Mouse (Mus musculus): ENCODE data around the gene Mical3. TPM values are rescaled to one million over a fixed set of nuclear protein-coding genes. Genes with fewer than 3 reads are reported as not detected.

Gene Mical3
- polyA plus RNA-seq, 2 experiments: 13.3 to 17.3 TPM

DNA sequence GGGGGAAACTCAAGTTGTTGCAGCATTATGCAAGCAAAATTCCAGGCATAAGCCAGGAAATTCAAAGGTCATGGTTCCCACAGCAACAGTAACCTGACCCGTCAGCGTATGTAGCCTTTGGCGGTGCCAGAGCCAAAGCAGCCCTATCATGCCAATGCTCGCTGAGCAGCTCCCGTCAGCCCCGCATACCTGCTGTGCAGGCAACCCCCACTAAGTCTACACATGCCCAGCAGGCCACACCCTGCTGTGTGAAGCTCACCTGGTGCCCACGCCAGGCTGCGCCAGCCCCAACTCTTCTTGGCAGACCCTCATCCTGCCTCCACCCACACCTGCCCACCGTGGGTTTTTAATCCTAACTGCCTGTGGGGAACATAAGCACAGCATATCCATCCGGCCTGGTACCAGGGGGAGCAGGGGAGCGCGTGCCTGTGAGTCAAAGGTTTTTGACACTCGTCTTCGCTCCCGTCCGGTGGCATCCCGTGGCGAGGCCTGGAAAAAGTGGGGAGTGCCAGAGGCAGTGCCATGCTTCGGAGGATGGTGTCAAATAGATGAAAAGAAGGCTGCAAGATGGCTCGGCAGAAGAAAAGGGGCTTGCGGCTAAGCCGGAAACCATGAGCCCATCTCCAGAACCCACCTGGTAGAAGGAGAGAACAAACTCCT lies 43.1 kb downstream of the Mical3 start:
- TF ChIP-seq POLR2A (IDR thresholded peaks at IDR 0.05; ENCODE audit: borderline replicate concordance, extremely low read depth, insufficient read depth, insufficient read length): no peak
- H3K27ac ChIP-seq (replicated peaks; ENCODE audit: low read depth, low read length): 0 out of 2 replicates have a peak overlapping the region, but pooled peaks have one; percentile 19
- no peaks in the 10 kb centered on the region for H3K36me3 ChIP-seq (ENCODE audit: control insufficient read depth, insufficient read depth, low read length)
- no peaks in the 10 kb centered on the region for H3K9me3 ChIP-seq (ENCODE audit: control insufficient read depth, low read length)
- no peak overlapping the region for H3K9ac ChIP-seq (ENCODE audit: low read depth, low read length, severe bottlenecking)
- peak; percentile 72 for ATAC-seq (ENCODE audit: low FRiP score, low read depth)
- WGBS: 59% methylated on average over 22 of the region's 22 CpGs
- H3K4me1 ChIP-seq (ENCODE audit: control insufficient read depth, insufficient read depth, low read length): peaks cover 20% of the 10 kb centered on the region
- DNase-seq (ENCODE audit: low spot score): peak; percentile 75
- no peak overlapping the region for H3K4me3 ChIP-seq (replicated peaks; ENCODE audit: low read length)
- H3K27me3 ChIP-seq (ENCODE audit: control insufficient read depth, insufficient read depth, low read length): no peaks in the 10 kb centered on the region
- no peak overlapping the region for H3K4me2 ChIP-seq (replicated peaks; ENCODE audit: low read depth, low read length, severe bottlenecking)

DNA sequence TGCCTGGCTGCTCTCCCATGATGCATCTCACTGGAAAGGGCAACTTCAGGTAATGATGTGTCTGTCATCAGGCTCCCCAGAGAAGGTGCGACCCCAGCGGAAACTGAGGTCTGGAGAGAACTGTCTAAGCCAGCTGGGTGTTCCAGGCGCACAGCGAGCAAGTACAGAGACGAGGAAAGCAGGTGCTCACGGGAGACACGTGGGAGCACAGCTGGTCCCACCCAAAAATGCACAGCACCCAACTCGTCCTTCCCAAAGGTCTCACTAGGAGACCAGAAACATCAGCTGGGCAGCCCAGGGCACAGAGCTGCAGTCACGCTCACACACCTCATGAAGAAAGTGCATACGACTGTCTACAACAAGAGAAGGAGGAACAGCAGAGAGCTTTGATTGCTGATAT lies 43.7 kb downstream of the Mical3 start:
- H3K27me3 ChIP-seq (ENCODE audit: control insufficient read depth, insufficient read depth, low read length): no peaks in the 10 kb centered on the region
- DNase-seq (ENCODE audit: low spot score) (no peak), ATAC-seq (ENCODE audit: low FRiP score, low read depth) (0 out of 2 replicates have a peak, but pooled peaks have one; percentile 10)
- no peak overlapping the region for H3K9ac ChIP-seq (ENCODE audit: low read depth, low read length, severe bottlenecking)
- no peak overlapping the region for H3K4me3 ChIP-seq (replicated peaks; ENCODE audit: low read length)
- peaks cover 20% of the 10 kb centered on the region for H3K4me1 ChIP-seq (ENCODE audit: control insufficient read depth, insufficient read depth, low read length)
- H3K27ac ChIP-seq (replicated peaks; ENCODE audit: low read depth, low read length): no peak overlapping the region
- no peaks in the 10 kb centered on the region for H3K9me3 ChIP-seq (ENCODE audit: control insufficient read depth, low read length)
- H3K4me2 ChIP-seq (replicated peaks; ENCODE audit: low read depth, low read length, severe bottlenecking): no peak overlapping the region
- 66% methylated on average over 10 of the region's 10 CpGs for WGBS
- TF ChIP-seq POLR2A (IDR thresholded peaks at IDR 0.05; ENCODE audit: borderline replicate concordance, extremely low read depth, insufficient read depth, insufficient read length): no peak
- no peaks in the 10 kb centered on the region for H3K36me3 ChIP-seq (ENCODE audit: control insufficient read depth, insufficient read depth, low read length)

DNA sequence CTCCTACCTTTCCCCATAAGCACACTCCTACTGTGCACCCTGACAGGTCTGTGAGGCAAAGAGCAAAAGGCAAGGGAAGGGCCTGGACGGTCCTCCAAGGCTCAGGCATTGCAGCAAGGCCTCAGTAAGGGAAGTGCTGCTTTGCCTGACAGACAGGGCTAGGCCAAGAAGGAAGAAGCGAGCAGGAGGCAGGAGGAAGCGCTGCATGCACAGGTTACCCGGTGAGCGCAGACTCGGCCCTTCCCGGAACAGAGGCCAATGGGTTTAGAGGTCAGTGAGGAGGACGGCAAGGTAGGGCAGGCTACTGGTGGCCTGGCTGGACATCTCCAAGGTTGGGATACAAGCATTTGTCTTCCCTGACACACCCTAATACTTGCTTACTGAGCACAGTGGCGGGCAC lies 44.6 kb downstream of the Mical3 start:
- Histone ChIP-seq H3K36me3 (ENCODE audit: control insufficient read depth, insufficient read depth, low read length) (no peaks in the 10 kb centered on the region), H3K4me2 (replicated peaks; ENCODE audit: low read depth, low read length, severe bottlenecking) (no peak overlapping the region), H3K4me1 (ENCODE audit: control insufficient read depth, insufficient read depth, low read length) (peaks cover 23% of the 10 kb centered on the region), H3K4me3 (replicated peaks; ENCODE audit: low read length) (no peak overlapping the region), H3K27me3 (ENCODE audit: control insufficient read depth, insufficient read depth, low read length) (no peaks in the 10 kb centered on the region), H3K9me3 (ENCODE audit: control insufficient read depth, low read length) (no peaks in the 10 kb centered on the region), H3K27ac (replicated peaks; ENCODE audit: low read depth, low read length) (no peak overlapping the region), H3K9ac (ENCODE audit: low read depth, low read length, severe bottlenecking) (no peak overlapping the region)
- no peak for TF ChIP-seq POLR2A (IDR thresholded peaks at IDR 0.05; ENCODE audit: borderline replicate concordance, extremely low read depth, insufficient read depth, insufficient read length)
- DNase-seq (ENCODE audit: low spot score) (no peak), ATAC-seq (ENCODE audit: low FRiP score, low read depth) (no peak)
- WGBS: 86% methylated on average over 9 of the region's 9 CpGs

DNA sequence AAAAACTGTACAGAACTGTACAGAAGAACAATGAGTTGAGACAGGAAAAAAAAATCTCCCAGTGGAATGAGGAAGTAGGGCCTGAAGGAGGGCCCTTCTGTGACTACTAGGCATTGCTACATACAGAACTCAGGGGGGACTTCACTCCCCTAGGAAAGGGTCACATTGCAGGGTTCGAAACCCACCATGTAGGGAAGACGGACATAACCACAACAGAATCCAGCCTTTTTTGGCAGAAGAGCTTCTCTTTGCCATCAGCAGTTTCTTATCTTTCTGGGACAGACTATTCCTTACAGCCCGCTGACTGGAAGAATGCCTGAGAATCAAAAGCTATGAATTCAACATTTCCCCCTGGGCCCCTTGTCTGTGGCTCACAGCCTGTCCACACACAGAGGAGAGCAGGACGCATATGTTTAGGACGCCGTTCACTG lies 46.7 kb downstream of the Mical3 start:
- no peak for TF ChIP-seq POLR2A (IDR thresholded peaks at IDR 0.05; ENCODE audit: borderline replicate concordance, extremely low read depth, insufficient read depth, insufficient read length)
- DNase-seq (ENCODE audit: low spot score): no peak
- H3K27ac ChIP-seq (replicated peaks; ENCODE audit: low read depth, low read length): no peak overlapping the region

DNA sequence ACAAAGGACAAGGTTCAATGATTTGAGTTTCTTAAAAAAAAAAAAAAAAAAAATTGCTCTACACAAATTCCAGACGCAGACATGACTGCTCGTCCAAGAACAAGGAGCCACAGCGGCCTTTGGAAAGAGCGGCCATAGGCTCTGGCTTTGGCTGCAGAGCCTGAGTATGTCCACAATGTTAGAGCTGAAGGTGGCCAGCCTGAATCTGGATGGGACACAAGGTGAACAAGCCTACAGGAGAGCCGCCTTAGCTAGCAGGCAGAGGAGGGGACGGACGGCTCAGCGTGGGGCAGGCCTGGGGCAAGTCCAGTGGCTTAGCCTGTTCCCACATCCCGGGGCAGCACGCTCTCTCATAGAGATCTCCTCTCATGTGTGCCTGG lies 48.7 kb downstream of the Mical3 start:
- 73% methylated on average over 10 of the region's 10 CpGs for WGBS
- no peaks in the 10 kb centered on the region for H3K27me3 ChIP-seq (ENCODE audit: control insufficient read depth, insufficient read depth, low read length)
- H3K4me1 ChIP-seq (ENCODE audit: control insufficient read depth, insufficient read depth, low read length): peaks cover 15% of the 10 kb centered on the region
- no peak for TF ChIP-seq POLR2A (IDR thresholded peaks at IDR 0.05; ENCODE audit: borderline replicate concordance, extremely low read depth, insufficient read depth, insufficient read length)
- ATAC-seq (ENCODE audit: low FRiP score, low read depth) (peak; percentile 36; the same call in 1 of the 2 replicates), DNase-seq (ENCODE audit: low spot score) (no peak)
- H3K27ac ChIP-seq (replicated peaks; ENCODE audit: low read depth, low read length): no peak overlapping the region
- H3K9me3 ChIP-seq (ENCODE audit: control insufficient read depth, low read length): no peaks in the 10 kb centered on the region
- H3K9ac ChIP-seq (ENCODE audit: low read depth, low read length, severe bottlenecking): no peak overlapping the region
- H3K36me3 ChIP-seq (ENCODE audit: control insufficient read depth, insufficient read depth, low read length): no peaks in the 10 kb centered on the region
- no peak overlapping the region for H3K4me3 ChIP-seq (replicated peaks; ENCODE audit: low read length)
- H3K4me2 ChIP-seq (replicated peaks; ENCODE audit: low read depth, low read length, severe bottlenecking): no peak overlapping the region

More for the DNA sequence above, 46.7 kb downstream of the Mical3 start:
- 83% methylated on average over 6 of the region's 6 CpGs for whole genome bisulfite sequencing
- no peak for ATAC-seq (ENCODE audit: low FRiP score, low read depth)
- no peak overlapping the region for H3K4me3 ChIP-seq (replicated peaks; ENCODE audit: low read length)
- no peaks in the 10 kb centered on the region for H3K36me3 ChIP-seq (ENCODE audit: control insufficient read depth, insufficient read depth, low read length)
- peaks cover 23% of the 10 kb centered on the region for H3K4me1 ChIP-seq (ENCODE audit: control insufficient read depth, insufficient read depth, low read length)
- H3K9me3 ChIP-seq (ENCODE audit: control insufficient read depth, low read length): no peaks in the 10 kb centered on the region
- no peaks in the 10 kb centered on the region for H3K27me3 ChIP-seq (ENCODE audit: control insufficient read depth, insufficient read depth, low read length)
- no peak overlapping the region for H3K9ac ChIP-seq (ENCODE audit: low read depth, low read length, severe bottlenecking)
- no peak overlapping the region for H3K4me2 ChIP-seq (replicated peaks; ENCODE audit: low read depth, low read length, severe bottlenecking)

All from limb, embryonic 14.5 days (tissue).